Mouse (Mus musculus) small intestine, adult 2 months (tissue): ENCODE results near the gene Socs1.

ENCODE experiments used
- CTCF ChIP-seq: fragments of 200-500 bp; IDR thresholded peaks from 2 replicates; pipeline ENCODE4 v1.5.1; 2012; ENCODE audit warnings: low read depth, mild to moderate bottlenecking, control low read depth, inconsistent platforms, low read length, moderate library complexity, mixed read lengths; ENCODE audit not compliant: insufficient replicate concordance, insufficient read length; ENCODE audit errors: extremely low read depth
- POLR2A ChIP-seq: fragments of 200-500 bp; IDR thresholded peaks from 2 replicates; pipeline ENCODE4 v1.6.1; 2012; ENCODE audit warnings: low read depth, mild to moderate bottlenecking, control low read depth, inconsistent platforms, low read length, moderate library complexity

DNA sequence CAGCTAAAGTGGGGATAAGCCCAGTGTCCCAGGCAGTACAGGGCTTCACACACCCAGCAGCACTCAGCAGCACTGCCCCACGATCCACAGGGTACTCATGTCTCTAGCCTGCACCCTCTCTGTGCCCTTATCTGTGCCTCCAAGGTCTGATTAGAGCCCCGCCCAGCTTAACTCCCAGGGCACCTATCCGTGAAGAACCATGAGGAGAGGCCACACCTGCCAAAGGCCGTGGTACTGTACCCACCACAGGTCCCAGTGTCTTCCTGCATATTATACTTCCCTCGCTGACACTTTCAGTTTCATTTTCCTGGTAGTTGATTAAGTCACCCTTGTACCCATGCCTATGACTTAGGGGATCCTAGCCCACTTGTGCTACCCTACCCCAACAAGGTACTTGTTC is 52.9 kb downstream of the Socs1 start:
- no peak for TF ChIP-seq CTCF
- no peak for TF ChIP-seq POLR2A
